Mouse (Mus musculus): ENCODE measurements at regions not wholly inside any gene's neighbourhood (a gene's known extent, or its start where the extent isn't known, plus 50 kb on each side); places are given as distances from the start of the nearest gene placed in this dataset.

DNA sequence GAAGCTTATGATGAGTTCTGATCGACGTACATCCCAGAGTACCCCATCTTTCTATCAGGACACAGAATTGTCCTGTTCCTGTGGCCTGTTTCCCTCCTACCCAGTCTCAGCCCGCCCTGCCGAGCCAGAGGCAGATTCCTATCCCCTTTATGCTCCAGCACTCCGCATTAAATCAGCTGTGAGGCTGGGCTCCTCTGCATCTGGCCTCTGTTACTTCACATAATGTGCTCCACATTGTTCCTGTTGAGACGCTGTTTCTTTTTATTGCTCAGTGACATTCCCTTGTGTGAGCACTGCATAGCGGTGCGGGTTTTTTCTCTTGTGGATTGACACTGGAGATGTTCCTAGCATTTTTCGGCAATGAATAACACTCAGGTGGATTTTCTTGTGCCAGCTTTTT lies 68.2 kb upstream of the Shb start:
- H3K4me2 ChIP-seq (replicated peaks; ENCODE audit: low read depth, low read length): no peak overlapping the region
- no peaks in the 10 kb centered on the region for H3K36me3 ChIP-seq (ENCODE audit: control insufficient read depth, insufficient read depth, low read length)
- ATAC-seq (ENCODE audit: insufficient number of reproducible peaks, insufficient read depth, low FRiP score, low read depth): no peak
- H3K27me3 ChIP-seq (ENCODE audit: control insufficient read depth, insufficient read depth, low read length): no peaks in the 10 kb centered on the region
- no peak overlapping the region for H3K27ac ChIP-seq (ENCODE audit: low read length)
- H3K9me3 ChIP-seq (ENCODE audit: control insufficient read depth, low read depth, low read length): no peaks in the 10 kb centered on the region
- H3K4me3 ChIP-seq (ENCODE audit: low read depth, low read length): no peak overlapping the region
- no peak overlapping the region for H3K9ac ChIP-seq (replicated peaks; ENCODE audit: low read depth, low read length)
- WGBS: 62% methylated on average over 9 of the region's 9 CpGs
- no peaks in the 10 kb centered on the region for H3K4me1 ChIP-seq (ENCODE audit: control insufficient read depth, insufficient read depth, low read length)

DNA sequence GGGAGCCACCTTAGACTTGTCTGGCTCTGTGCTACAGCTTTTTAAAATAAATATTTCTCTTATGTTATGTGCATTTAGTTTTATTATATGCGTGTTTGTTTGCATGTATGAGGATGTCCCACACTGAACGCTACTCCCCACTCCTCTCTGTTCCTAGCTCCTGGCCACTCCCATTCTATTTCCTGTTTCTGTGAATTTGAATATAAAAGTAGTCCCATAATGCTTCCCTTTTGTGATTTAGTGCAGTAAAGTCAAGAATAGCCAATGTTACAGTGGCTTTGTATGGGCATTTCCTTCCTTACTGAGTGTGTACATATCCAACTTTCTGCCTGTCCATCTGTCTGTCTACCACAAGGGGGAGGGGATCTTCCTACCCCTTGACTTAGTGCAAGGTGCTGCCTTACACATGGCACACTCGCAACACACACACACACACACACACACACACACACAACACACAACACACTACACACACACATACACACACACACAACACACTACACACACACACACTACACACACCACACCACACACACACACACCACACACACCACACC lies 61.2 kb upstream of the Shb start:
- Histone ChIP-seq H3K4me3 (ENCODE audit: low read depth, low read length) (no peak overlapping the region), H3K9ac (replicated peaks; ENCODE audit: low read depth, low read length) (no peak overlapping the region), H3K9me3 (ENCODE audit: control insufficient read depth, low read depth, low read length) (no peaks in the 10 kb centered on the region), H3K36me3 (ENCODE audit: control insufficient read depth, insufficient read depth, low read length) (no peaks in the 10 kb centered on the region), H3K4me1 (ENCODE audit: control insufficient read depth, insufficient read depth, low read length) (no peaks in the 10 kb centered on the region), H3K4me2 (replicated peaks; ENCODE audit: low read depth, low read length) (no peak overlapping the region), H3K27ac (ENCODE audit: low read length) (no peak overlapping the region), H3K27me3 (ENCODE audit: control insufficient read depth, insufficient read depth, low read length) (no peaks in the 10 kb centered on the region)
- WGBS: 88% methylated on average over 3 of the region's 3 CpGs
- ATAC-seq (ENCODE audit: insufficient number of reproducible peaks, insufficient read depth, low FRiP score, low read depth): no peak

DNA sequence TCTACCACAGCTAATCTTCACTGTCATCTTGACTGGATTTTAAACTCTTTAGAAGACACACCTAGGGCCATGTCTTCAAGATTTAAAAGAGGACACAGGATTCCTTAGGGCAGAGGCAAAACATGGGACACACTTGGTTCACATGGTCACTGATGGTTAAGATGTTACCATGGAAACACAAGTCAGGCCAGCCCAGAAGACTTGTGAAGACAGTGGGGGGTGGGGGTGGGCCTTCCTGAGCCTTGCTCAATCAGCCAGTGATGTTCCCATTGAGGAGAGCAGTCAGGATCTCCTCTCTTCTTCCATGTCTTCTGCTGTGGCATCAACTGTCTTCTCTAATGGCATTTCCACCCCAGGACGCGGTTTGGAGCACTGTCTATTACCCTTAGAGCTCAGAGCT lies 60.5 kb upstream of the Shb start:
- Histone ChIP-seq H3K4me1 (ENCODE audit: control insufficient read depth, insufficient read depth, low read length) (no peaks in the 10 kb centered on the region), H3K4me3 (ENCODE audit: low read depth, low read length) (no peak overlapping the region), H3K27ac (ENCODE audit: low read length) (no peak overlapping the region), H3K27me3 (ENCODE audit: control insufficient read depth, insufficient read depth, low read length) (no peaks in the 10 kb centered on the region), H3K9ac (replicated peaks; ENCODE audit: low read depth, low read length) (no peak overlapping the region), H3K36me3 (ENCODE audit: control insufficient read depth, insufficient read depth, low read length) (no peaks in the 10 kb centered on the region), H3K4me2 (replicated peaks; ENCODE audit: low read depth, low read length) (no peak overlapping the region), H3K9me3 (ENCODE audit: control insufficient read depth, low read depth, low read length) (no peaks in the 10 kb centered on the region)
- whole genome bisulfite sequencing: 49% methylated on average over 2 of the region's 2 CpGs
- no peak for ATAC-seq (ENCODE audit: insufficient number of reproducible peaks, insufficient read depth, low FRiP score, low read depth)

DNA sequence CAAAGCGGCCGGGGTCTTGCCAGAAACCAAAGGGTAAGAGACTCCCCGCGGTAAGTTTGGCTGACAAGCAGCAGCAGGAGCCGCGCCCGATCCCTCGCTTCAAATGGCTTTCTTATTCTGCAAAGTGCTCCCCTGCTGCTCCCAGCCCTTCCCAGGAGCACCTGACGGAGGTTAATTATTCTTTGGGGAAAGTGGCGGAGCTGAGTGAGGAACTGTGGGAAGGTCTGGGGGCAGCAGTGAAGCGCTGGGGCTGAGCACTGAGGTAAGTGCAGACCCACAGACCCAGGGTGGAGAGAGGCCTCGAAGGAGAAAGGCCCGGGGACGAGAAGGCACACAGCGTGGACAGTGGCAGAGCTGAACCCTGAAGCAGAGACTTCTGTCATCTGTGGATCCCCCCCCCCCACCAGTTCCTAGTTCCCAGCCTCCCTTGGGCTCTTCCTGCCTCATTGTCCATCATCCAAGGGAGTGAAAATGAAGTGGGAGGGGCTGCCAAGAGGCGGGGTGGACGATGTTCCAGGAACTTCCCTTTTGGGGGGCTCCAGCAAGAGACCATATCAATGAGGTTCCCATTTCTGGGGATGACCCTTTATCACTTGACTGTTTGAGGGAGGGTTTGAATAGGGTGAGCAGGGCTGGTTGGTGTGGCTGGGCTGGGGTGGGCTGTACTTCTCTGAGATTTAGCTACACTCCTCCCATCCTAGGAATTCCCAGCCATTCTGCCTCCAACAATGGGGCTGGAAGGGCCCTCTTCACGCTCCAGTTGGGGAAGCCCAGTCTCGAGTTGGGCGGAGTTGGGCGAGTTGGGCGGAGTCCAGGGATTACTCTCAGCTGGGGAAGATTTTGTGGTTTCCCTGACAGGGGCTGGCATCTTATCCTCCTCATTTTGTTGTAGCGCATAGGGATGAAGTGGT lies 59.4 kb upstream of the Shb start:
- ATAC-seq (ENCODE audit: insufficient number of reproducible peaks, insufficient read depth, low FRiP score, low read depth): no peak; the same call in 1 of the 2 replicates
- H3K4me3 ChIP-seq (ENCODE audit: low read depth, low read length): peak overlapping the region; percentile 14; the same call in 1 of the 2 replicates
- no peak overlapping the region for H3K9ac ChIP-seq (replicated peaks; ENCODE audit: low read depth, low read length)

DNA sequence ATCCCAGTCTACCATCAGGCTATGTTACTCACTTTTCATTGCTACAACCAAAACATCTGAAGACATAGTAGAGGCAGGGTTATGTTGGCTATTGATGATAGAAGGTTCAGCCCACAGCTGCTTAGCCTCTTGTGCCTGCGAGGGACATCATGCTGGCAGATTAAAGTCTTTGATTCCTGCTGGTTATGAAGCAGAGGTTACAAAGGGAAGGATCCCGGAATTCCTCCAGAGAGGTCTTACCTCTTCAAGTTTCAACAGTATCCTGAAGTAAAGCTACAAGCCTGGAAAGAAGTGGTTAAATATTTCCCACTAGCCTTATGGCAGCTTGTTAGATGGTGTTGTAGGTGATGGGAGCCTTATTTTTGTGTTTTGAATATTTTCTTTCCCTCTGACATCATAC lies 58.6 kb upstream of the Shb start:
- no peaks in the 10 kb centered on the region for H3K9me3 ChIP-seq (ENCODE audit: control insufficient read depth, low read depth, low read length)
- H3K4me2 ChIP-seq (replicated peaks; ENCODE audit: low read depth, low read length): peak overlapping the region; percentile 43; the same call in 1 of the 2 replicates
- H3K27ac ChIP-seq (ENCODE audit: low read length): no peak overlapping the region
- 26% methylated on average over 2 of the region's 2 CpGs for WGBS
- H3K4me1 ChIP-seq (ENCODE audit: control insufficient read depth, insufficient read depth, low read length): 0 out of 2 replicates have a peak, but pooled peaks cover 5% of the 10 kb centered on the region
- H3K9ac ChIP-seq (replicated peaks; ENCODE audit: low read depth, low read length): no peak overlapping the region
- no peak overlapping the region for H3K4me3 ChIP-seq (ENCODE audit: low read depth, low read length)
- H3K36me3 ChIP-seq (ENCODE audit: control insufficient read depth, insufficient read depth, low read length): no peaks in the 10 kb centered on the region
- no peak for ATAC-seq (ENCODE audit: insufficient number of reproducible peaks, insufficient read depth, low FRiP score, low read depth)
- H3K27me3 ChIP-seq (ENCODE audit: control insufficient read depth, insufficient read depth, low read length): no peaks in the 10 kb centered on the region

More for the DNA sequence above, 59.4 kb upstream of the Shb start:
- Histone ChIP-seq H3K36me3 (ENCODE audit: control insufficient read depth, insufficient read depth, low read length) (no peaks in the 10 kb centered on the region), H3K27ac (ENCODE audit: low read length) (no peak overlapping the region), H3K4me2 (replicated peaks; ENCODE audit: low read depth, low read length) (peak overlapping the region; percentile 43), H3K9me3 (ENCODE audit: control insufficient read depth, low read depth, low read length) (no peaks in the 10 kb centered on the region), H3K27me3 (ENCODE audit: control insufficient read depth, insufficient read depth, low read length) (no peaks in the 10 kb centered on the region), H3K4me1 (ENCODE audit: control insufficient read depth, insufficient read depth, low read length) (0 out of 2 replicates have a peak, but pooled peaks cover under 1% of the 10 kb centered on the region)
- 9% methylated on average over 23 of the region's 23 CpGs for WGBS

DNA sequence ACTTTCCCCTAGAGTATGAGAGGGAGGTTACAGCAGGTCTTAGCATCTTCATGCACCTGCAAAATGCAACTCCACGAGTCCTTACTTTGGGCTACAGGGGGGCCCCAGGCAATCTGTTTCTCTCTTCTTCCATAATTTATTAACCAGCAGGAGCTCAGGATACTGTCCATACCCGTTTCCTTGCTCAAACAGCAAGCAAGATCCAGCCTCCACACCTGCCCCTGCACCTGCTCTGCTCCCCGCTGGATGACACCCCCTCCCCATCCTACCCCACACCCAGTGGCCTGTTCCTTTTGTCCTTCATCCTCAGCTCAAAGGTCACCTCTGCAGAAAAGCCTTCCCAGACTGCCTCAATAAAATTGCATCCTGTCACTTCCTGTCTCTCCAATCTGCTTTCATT lies 56.1 kb upstream of the Shb start:
- Histone ChIP-seq H3K36me3 (ENCODE audit: control insufficient read depth, insufficient read depth, low read length) (no peaks in the 10 kb centered on the region), H3K27me3 (ENCODE audit: control insufficient read depth, insufficient read depth, low read length) (no peaks in the 10 kb centered on the region), H3K4me3 (ENCODE audit: low read depth, low read length) (no peak overlapping the region), H3K4me1 (ENCODE audit: control insufficient read depth, insufficient read depth, low read length) (0 out of 2 replicates have a peak, but pooled peaks cover 6% of the 10 kb centered on the region), H3K4me2 (replicated peaks; ENCODE audit: low read depth, low read length) (no peak overlapping the region), H3K9me3 (ENCODE audit: control insufficient read depth, low read depth, low read length) (no peaks in the 10 kb centered on the region), H3K9ac (replicated peaks; ENCODE audit: low read depth, low read length) (no peak overlapping the region), H3K27ac (ENCODE audit: low read length) (no peak overlapping the region)
- no peak for ATAC-seq (ENCODE audit: insufficient number of reproducible peaks, insufficient read depth, low FRiP score, low read depth)
- 33% methylated on average over 3 of the region's 3 CpGs for WGBS

DNA sequence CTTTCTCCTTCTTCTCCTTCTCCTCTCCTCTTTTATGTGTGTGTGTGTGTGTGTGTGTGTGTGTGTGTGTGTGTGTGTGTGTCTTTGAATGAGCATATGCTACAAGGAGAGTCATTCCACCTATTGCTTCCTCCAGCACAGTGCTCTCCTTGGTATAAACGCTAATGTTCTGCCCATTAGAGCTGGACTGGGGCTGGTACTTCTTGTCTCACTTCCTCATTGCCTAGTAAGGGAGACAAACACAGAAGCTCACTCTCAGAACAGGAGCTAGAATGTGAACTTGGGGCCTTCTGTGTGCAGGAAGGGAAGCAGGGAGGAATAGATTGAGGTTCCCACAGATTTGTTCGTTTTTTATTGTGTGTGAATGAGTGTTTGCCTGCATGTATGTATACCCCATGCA lies 54.9 kb upstream of the Shb start:
- Histone ChIP-seq H3K27ac (ENCODE audit: low read length) (no peak overlapping the region), H3K4me3 (ENCODE audit: low read depth, low read length) (no peak overlapping the region), H3K9me3 (ENCODE audit: control insufficient read depth, low read depth, low read length) (no peaks in the 10 kb centered on the region), H3K4me1 (ENCODE audit: control insufficient read depth, insufficient read depth, low read length) (0 out of 2 replicates have a peak, but pooled peaks cover 6% of the 10 kb centered on the region), H3K36me3 (ENCODE audit: control insufficient read depth, insufficient read depth, low read length) (no peaks in the 10 kb centered on the region), H3K27me3 (ENCODE audit: control insufficient read depth, insufficient read depth, low read length) (no peaks in the 10 kb centered on the region), H3K4me2 (replicated peaks; ENCODE audit: low read depth, low read length) (no peak overlapping the region), H3K9ac (replicated peaks; ENCODE audit: low read depth, low read length) (no peak overlapping the region)
- WGBS: 75% methylated on average over 2 of the region's 2 CpGs
- no peak for ATAC-seq (ENCODE audit: insufficient number of reproducible peaks, insufficient read depth, low FRiP score, low read depth)

DNA sequence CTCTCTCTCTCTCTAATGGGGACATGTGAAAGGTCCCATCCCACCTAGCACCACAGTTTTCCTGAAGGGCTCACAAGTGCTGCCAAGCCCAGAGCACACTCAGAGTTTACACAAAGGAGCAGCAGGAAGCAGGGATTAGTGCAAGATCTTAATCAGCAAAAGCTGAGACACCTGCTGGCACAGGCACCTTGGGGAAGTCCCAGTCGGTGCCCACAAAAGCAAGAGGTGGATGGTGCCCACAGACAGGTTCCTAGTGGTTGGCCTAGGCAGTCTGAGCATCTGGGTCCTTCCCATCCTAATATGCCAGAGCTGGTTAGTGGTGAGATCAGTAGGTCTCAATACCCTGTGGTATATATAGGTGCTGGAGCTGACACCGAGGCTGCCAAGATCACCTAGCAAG lies 54.0 kb upstream of the Shb start:
- no peak for ATAC-seq (ENCODE audit: insufficient number of reproducible peaks, insufficient read depth, low FRiP score, low read depth)
- Histone ChIP-seq H3K4me3 (ENCODE audit: low read depth, low read length) (no peak overlapping the region), H3K4me1 (ENCODE audit: control insufficient read depth, insufficient read depth, low read length) (0 out of 2 replicates have a peak, but pooled peaks cover 6% of the 10 kb centered on the region), H3K9me3 (ENCODE audit: control insufficient read depth, low read depth, low read length) (no peaks in the 10 kb centered on the region), H3K36me3 (ENCODE audit: control insufficient read depth, insufficient read depth, low read length) (no peaks in the 10 kb centered on the region), H3K9ac (replicated peaks; ENCODE audit: low read depth, low read length) (no peak overlapping the region), H3K27me3 (ENCODE audit: control insufficient read depth, insufficient read depth, low read length) (no peaks in the 10 kb centered on the region), H3K27ac (ENCODE audit: low read length) (no peak overlapping the region), H3K4me2 (replicated peaks; ENCODE audit: low read depth, low read length) (no peak overlapping the region)
- 48% methylated on average over 2 of the region's 2 CpGs for WGBS

Measured in stomach, embryonic 14.5 days (tissue).